Mouse (Mus musculus) frontal cortex, adult (tissue): Measurements from ENCODE around the gene Gm5938.

Experiments
- ATAC-seq: cut with Nextera tagmentation; 2 replicates; pipeline ENCODE4 v1.9.2; 2017; ENCODE audit warnings: mild to moderate bottlenecking, moderate library complexity, mixed read lengths; ENCODE audit not compliant: low TSS enrichment

Gene Gm5938

DNA sequence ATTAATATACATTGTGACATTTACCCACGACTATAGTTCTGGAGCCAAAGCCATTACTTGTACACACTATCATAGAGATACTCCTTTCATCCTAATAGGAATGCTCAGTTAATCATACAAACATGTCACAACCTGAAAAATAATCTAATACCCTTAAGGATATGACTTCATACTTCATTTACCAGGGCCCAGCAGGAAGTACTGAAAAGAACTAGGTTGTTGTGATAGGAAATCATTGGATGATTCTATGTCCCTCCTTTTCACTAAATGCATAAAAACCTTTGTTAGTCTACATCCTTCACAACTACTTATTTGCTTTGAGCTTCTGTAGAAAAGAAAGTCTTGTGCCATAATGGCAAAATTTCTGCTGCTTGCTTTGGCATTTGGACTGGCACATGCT lies at the start of gene Gm5938:
Gene Gm5938 (plus strand): TSS at position 301 of the 400 bp plus-strand sequence.
- no peak for ATAC-seq

- ATAC-seq: no peak
These were observed 34.0 kb upstream of the Gm5938 start, which contains the start of gene Obp1a for GRCm38 (mm10) chrX:78091274-78091673. Gene Obp1a, minus strand, starts transcription at chrX:78091374.
